Mouse (Mus musculus) c-Kit-positive CD71-negative TER-119-negative erythroid progenitor cells, embryonic 14.5 days (primary cell): ENCODE data around the gene Hacd1.

Source experiments
- DNase-seq: peaks from one replicate; pipeline ENCODE4 v3.0.0-alpha.2; 2013; ENCODE audit warnings: low read depth

The Hacd1 gene

GRCm38 (mm10) chr2:14005121-14005520, 50.8 kb downstream of the Hacd1 start:
- no peak for DNase-seq

- DNase-seq: no peak
Observed at GRCm38 (mm10) chr2:13960136-13960535, 95.8 kb downstream of the Hacd1 start.

- DNase-seq: no peak
Observed at GRCm38 (mm10) chr2:13956463-13956862, 99.5 kb downstream of the Hacd1 start.

GRCm38 (mm10) chr2:13938118-13938517, 117.8 kb downstream of the Hacd1 start:
- DNase-seq: peak; percentile 8

- DNase-seq: no peak
Observed at GRCm38 (mm10) chr2:13935343-13935742, 120.6 kb downstream of the Hacd1 start.

- no peak for DNase-seq
Observed at GRCm38 (mm10) chr2:13932253-13932652, 123.7 kb downstream of the Hacd1 start.

- no peak for DNase-seq
Observed at GRCm38 (mm10) chr2:13930724-13931123, 125.2 kb downstream of the Hacd1 start.

GRCm38 (mm10) chr2:13888568-13888967, 167.4 kb downstream of the Hacd1 start:
- DNase-seq: no peak

GRCm38 (mm10) chr2:13857461-13857860, 198.5 kb downstream of the Hacd1 start:
- no peak for DNase-seq

GRCm38 (mm10) chr2:13855510-13855909, 200.4 kb downstream of the Hacd1 start:
- peak; percentile 25 for DNase-seq

- no peak for DNase-seq
Observed at GRCm38 (mm10) chr2:13836310-13836709, 219.6 kb downstream of the Hacd1 start.

- DNase-seq: no peak
Observed at GRCm38 (mm10) chr2:13834989-13835388, 220.9 kb downstream of the Hacd1 start.

GRCm38 (mm10) chr2:13816645-13817044, 239.3 kb downstream of the Hacd1 start:
- no peak for DNase-seq

GRCm38 (mm10) chr2:13808593-13808992, 247.3 kb downstream of the Hacd1 start:
- no peak for DNase-seq

- no peak for DNase-seq
Observed at GRCm38 (mm10) chr2:13808008-13808407, 247.9 kb downstream of the Hacd1 start.

- DNase-seq: no peak
Observed at GRCm38 (mm10) chr2:13806120-13806519, 249.8 kb downstream of the Hacd1 start.

GRCm38 (mm10) chr2:13800639-13801038, 255.3 kb downstream of the Hacd1 start:
- no peak for DNase-seq
